Mouse (Mus musculus) embryonic facial prominence, embryonic 15.5 days (tissue): Measurements from ENCODE around the gene Tspan14. TPM values are rescaled to one million over a fixed set of nuclear protein-coding genes. Genes with fewer than 3 reads are reported as not detected.

Source experiments
- ATAC-seq: fragments of 200-750 bp; cut with Nextera tagmentation; 2 replicates; pipeline ENCODE4 v1.8.0; 2017; ENCODE audit warnings: low read depth, moderate TSS enrichment; ENCODE audit not compliant: insufficient number of reproducible peaks, low FRiP score, low TSS enrichment
- H3K27ac ChIP-seq: fragments of 300-500 bp; sonication (generic); replicated peaks from 2 replicates; pipeline ENCODE4 v1.5.1; 2015; ENCODE audit warnings: mild to moderate bottlenecking, inconsistent platforms
- H3K27me3 ChIP-seq: fragments of 300-500 bp; sonication (generic); 2 replicates; pipeline ENCODE4 v1.6.1; 2015; ENCODE audit warnings: inconsistent platforms
- H3K36me3 ChIP-seq: fragments of 300-500 bp; sonication (generic); 2 replicates; pipeline ENCODE4 v1.6.1; 2015; ENCODE audit warnings: mild to moderate bottlenecking, inconsistent platforms
- H3K4me1 ChIP-seq: fragments of 300-500 bp; sonication (generic); 2 replicates; pipeline ENCODE4 v1.6.1; 2015; ENCODE audit warnings: inconsistent platforms
- H3K4me2 ChIP-seq: fragments of 300-500 bp; sonication (generic); replicated peaks from 2 replicates; pipeline ENCODE4 v1.6.1; 2015; ENCODE audit warnings: mild to moderate bottlenecking, inconsistent platforms
- H3K4me3 ChIP-seq: fragments of 300-500 bp; sonication (generic); replicated peaks from 2 replicates; pipeline ENCODE4 v1.5.1; 2015; ENCODE audit warnings: mild to moderate bottlenecking, inconsistent platforms
- H3K9ac ChIP-seq: fragments of 300-500 bp; sonication (generic); 2 replicates; pipeline ENCODE4 v1.6.1; 2015; ENCODE audit warnings: inconsistent platforms
- H3K9me3 ChIP-seq: fragments of 300-500 bp; sonication (generic); replicated peaks from 2 replicates; pipeline ENCODE4 v1.6.1; 2016; ENCODE audit warnings: inconsistent platforms
- WGBS: fragments of 180-500 bp; shearing (Covaris S2); methylation state at CpG from one replicate; pipeline ENCODE4 v1.1.7; 2015; 5-methylcytosine and 5-hydroxymethylcytosine counted together
- polyA plus RNA-seq: library from polyadenylated mRNA; unstranded; fragments of >200 nt; fragmentation: Nextera tagmentation; extraction: Ambion mirVana; gene quantifications from 2 replicates; pipeline ENCODE4 v1.2.1, GENCODE M21; 2015

The Tspan14 gene
- polyA plus RNA-seq, 1 experiment from 2014 or later = 86.6 TPM

DNA sequence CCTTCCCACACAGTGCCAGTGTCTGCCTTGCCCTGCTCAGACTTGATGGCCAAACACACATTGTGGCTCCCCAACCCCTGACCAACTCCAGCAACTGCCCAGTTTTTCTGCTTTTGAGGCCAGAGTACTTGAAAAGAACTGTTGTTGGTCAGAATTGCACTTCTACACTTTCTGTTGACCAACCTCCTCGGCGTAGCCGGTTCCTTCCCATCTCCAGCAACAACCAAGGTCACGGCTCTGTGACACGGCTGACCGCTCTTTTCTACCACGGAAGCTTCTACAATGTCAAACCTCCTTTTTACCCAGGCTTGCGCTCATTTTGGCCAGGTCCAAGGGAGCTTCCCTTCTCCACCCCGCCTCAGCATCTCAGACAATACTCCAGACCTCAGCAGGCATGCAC is 34.4 kb downstream of the Tspan14 start:
- 88% methylated on average over 9 of the region's 9 CpGs for WGBS
- Histone ChIP-seq H3K9ac (no peak overlapping the region), H3K4me3 (no peak overlapping the region), H3K4me1 (peaks cover 43% of the 10 kb centered on the region), H3K9me3 (no peaks in the 10 kb centered on the region), H3K27me3 (no peaks in the 10 kb centered on the region), H3K27ac (peak overlapping the region; percentile 45; the same call in 1 of the 2 replicates), H3K36me3 (no peaks in the 10 kb centered on the region), H3K4me2 (no peak overlapping the region)
- ATAC-seq = no peak

DNA sequence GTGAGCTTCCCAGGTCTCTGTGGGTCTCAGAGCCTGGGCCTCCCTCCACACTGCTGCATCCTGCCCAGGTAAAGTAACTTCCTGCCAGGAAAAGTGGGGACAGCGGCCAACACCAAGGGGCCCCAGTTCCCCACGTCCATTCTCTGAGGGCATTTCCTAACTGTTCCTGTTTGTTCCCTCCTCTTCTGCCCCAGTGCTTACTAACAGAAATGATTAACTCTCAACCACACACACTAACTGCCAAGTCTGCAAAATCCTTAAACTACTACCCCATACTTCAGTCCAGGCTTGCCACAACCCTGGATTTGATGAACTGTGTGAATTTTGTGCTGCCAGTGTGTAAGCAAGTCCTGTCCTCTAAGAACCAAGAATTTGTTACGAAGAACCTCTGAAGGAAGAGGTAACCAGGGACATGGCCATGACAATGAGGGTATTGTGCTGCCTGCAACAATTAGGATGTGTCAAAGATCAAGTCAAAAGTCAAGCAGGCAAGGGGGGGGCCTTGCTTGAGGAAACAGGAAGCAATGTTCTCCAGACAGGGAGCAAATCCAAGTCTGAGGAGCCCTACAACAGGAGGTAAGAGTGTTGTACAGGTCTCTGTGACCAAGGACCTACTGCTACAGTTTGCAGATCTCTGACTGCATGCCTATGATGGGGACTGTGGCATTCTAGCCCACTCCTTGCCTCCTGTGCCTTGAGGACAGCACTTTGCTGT is 35.3 kb downstream of the Tspan14 start:
- 0 out of 2 replicates have a peak, but pooled peaks have one; percentile 35 for ATAC-seq
- H3K9me3 ChIP-seq = no peaks in the 10 kb centered on the region
- no peaks in the 10 kb centered on the region for H3K36me3 ChIP-seq
- peaks cover 43% of the 10 kb centered on the region for H3K4me1 ChIP-seq
- 26% methylated on average over 3 of the region's 3 CpGs for WGBS
- no peak overlapping the region for H3K4me2 ChIP-seq
- H3K9ac ChIP-seq = no peak overlapping the region
- no peaks in the 10 kb centered on the region for H3K27me3 ChIP-seq
- no peak overlapping the region for H3K4me3 ChIP-seq
- H3K27ac ChIP-seq = peak overlapping the region; percentile 45

DNA sequence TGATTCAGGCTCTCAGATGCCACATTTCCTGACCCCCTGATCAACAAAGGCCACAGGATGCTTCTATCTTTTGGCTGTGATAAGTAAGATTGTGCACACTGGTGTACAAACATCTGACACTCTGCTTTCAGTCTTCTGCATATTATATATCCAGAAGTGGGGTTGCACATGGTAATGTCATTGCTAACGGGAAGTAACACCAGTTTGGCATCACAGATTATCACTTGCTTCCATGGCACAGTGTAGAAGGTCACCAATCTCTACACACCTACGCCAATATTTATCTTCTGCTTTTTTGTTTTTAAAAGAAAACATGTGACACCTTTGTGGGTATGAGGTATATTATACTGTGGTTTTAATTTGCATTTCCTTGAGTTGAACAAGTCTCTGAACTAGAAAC is 36.7 kb downstream of the Tspan14 start:
- WGBS = 87% methylated on average over 2 of the region's 2 CpGs

DNA sequence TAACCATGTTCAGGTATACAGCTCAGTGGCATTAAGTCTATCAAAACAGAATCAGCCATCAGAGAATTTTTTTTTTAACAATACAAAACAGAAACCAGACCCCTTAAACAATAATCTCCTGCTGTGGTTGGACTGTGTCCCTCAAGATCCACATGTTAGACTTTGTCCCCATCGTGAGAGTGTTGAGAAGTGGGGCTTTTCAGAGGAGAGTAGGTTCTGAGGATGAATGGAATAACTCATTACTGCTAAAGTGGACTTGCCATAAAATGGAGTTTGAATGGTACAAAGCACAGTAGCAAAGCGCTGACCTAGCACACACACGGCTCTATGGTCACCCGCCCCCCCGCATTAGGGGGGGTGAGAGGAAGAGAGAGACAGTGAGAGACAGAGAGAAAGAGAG is 37.7 kb downstream of the Tspan14 start:
- Histone ChIP-seq H3K27me3 (no peaks in the 10 kb centered on the region), H3K9me3 (no peaks in the 10 kb centered on the region), H3K36me3 (no peaks in the 10 kb centered on the region), H3K4me3 (no peak overlapping the region), H3K4me1 (peaks cover 35% of the 10 kb centered on the region), H3K27ac (no peak overlapping the region), H3K4me2 (no peak overlapping the region), H3K9ac (no peak overlapping the region)
- WGBS = 77% methylated on average over 5 of the region's 5 CpGs
- no peak for ATAC-seq

More for the DNA sequence above, 36.7 kb downstream of the Tspan14 start:
- Histone ChIP-seq H3K4me2 (no peak overlapping the region), H3K27me3 (no peaks in the 10 kb centered on the region), H3K27ac (no peak overlapping the region), H3K9ac (no peak overlapping the region), H3K36me3 (no peaks in the 10 kb centered on the region), H3K9me3 (no peaks in the 10 kb centered on the region), H3K4me1 (peaks cover 33% of the 10 kb centered on the region), H3K4me3 (no peak overlapping the region)
- ATAC-seq = no peak

DNA sequence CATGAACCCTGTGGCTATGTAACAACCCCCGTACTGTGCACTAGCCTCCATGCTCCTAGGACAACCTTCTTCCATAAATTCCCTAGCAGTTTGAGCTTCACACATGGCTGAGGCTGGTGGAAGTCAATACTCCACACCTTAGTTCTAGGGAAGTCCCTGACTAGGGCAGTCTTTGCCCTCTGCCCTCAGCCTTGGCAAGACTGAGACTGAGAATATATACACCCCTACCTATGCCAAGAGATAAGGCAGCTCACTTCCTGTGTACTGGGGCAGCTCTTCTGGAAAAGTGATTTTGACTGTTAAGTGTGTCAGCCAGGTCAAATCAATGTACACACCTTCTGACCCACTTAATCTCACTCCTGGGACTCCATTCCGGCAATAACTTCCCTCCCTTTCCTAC is 39.6 kb downstream of the Tspan14 start:
- Histone ChIP-seq H3K36me3 (no peaks in the 10 kb centered on the region), H3K27ac (no peak overlapping the region), H3K4me1 (peaks cover 29% of the 10 kb centered on the region), H3K4me2 (no peak overlapping the region), H3K9me3 (no peaks in the 10 kb centered on the region), H3K4me3 (no peak overlapping the region), H3K27me3 (no peaks in the 10 kb centered on the region), H3K9ac (no peak overlapping the region)
- 67% methylated on average over 2 of the region's 2 CpGs for WGBS
- ATAC-seq = no peak

DNA sequence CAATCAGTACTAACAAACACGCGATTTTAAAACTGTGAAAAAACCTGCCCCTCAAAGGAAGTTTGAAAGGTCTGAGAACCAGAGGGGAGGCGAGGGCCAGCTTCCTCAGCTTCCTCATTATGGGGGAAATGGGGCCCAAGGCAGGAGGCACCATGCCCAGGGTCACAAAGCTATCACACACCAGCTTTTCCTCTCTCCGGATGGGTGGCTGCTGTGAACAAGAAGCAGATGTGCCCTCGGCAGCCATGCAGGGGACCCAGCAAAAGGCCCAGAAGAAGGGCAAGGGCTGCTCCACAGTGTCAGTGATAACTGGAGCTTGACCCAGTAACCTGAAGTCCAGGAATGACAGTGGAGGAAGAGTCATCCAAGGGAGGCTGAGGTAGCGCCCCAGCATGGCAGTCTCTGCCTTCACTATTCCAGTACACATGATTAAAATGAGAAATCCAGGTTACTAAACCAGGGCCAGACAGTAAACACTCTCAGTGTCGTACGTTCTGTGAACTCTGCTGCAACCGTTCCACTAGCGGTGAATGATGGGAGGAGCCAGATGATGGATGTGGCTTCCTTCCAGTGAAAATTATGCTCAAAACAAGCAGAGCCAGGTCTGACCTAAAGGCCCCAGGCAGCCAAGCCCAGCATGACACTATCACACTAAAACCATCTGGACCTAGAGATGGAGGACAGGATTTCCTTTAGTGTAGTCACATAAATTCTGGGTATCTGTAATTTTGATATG is 42.1 kb downstream of the Tspan14 start:
- no peak for ATAC-seq
- Histone ChIP-seq H3K4me2 (no peak overlapping the region), H3K27ac (no peak overlapping the region), H3K9ac (no peak overlapping the region), H3K27me3 (no peaks in the 10 kb centered on the region), H3K9me3 (no peaks in the 10 kb centered on the region), H3K4me1 (peaks cover 13% of the 10 kb centered on the region), H3K36me3 (no peaks in the 10 kb centered on the region), H3K4me3 (no peak overlapping the region)
- 43% methylated on average over 10 of the region's 10 CpGs for WGBS

DNA sequence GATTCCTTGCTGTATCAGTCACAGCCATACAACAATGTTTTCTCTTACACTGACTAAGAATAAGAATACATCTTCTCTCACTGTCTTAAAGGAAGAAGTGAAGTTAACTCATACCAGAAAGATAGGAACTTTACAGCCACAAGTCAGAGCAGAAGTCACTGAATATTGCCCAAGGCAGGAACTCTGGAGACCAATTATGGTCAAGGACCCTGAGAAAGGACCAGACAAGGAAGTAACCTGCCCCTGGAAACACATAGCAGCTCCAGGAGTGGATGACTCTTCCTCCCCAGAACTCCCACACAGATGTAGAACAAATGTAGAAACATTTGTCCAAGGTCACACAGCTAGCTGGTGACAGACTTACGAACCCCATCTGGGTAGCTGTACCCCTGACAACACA is 45.4 kb downstream of the Tspan14 start:
- no peak overlapping the region for H3K27ac ChIP-seq
- WGBS = 83% methylated on average over 1 of the region's 1 CpGs
- ATAC-seq = no peak
- no peak overlapping the region for H3K4me2 ChIP-seq
- no peak overlapping the region for H3K4me3 ChIP-seq
- no peaks in the 10 kb centered on the region for H3K9me3 ChIP-seq
- peaks cover 6% of the 10 kb centered on the region for H3K36me3 ChIP-seq
- H3K27me3 ChIP-seq = no peaks in the 10 kb centered on the region
- peaks cover 7% of the 10 kb centered on the region; the same call in 1 of the 2 replicates for H3K4me1 ChIP-seq
- H3K9ac ChIP-seq = no peak overlapping the region

DNA sequence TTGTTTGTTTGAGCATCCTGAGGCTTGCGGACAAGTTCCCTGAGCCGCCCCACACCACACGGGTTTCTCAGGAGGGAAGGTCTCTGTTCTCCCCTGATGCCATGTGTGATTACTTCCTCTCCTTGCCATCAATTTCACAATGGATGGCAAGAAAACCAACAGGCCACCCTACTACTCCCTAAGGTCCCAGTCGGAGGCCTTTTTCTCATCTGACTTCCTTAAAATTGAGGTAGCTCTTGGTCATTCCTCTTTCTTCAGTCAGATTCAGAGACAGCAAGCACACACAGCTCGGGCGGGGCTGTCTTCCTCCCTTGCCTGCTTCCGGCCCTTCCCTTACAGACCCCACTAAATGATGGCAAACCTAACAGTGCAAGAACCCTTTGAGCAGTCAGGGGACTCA is 47.1 kb downstream of the Tspan14 start:
- Histone ChIP-seq H3K4me2 (no peak overlapping the region), H3K9me3 (no peaks in the 10 kb centered on the region), H3K27me3 (no peaks in the 10 kb centered on the region), H3K4me3 (no peak overlapping the region), H3K36me3 (peaks cover 20% of the 10 kb centered on the region), H3K4me1 (peaks cover 13% of the 10 kb centered on the region), H3K9ac (no peak overlapping the region), H3K27ac (no peak overlapping the region)
- no peak for ATAC-seq
- WGBS = 88% methylated on average over 7 of the region's 7 CpGs

DNA sequence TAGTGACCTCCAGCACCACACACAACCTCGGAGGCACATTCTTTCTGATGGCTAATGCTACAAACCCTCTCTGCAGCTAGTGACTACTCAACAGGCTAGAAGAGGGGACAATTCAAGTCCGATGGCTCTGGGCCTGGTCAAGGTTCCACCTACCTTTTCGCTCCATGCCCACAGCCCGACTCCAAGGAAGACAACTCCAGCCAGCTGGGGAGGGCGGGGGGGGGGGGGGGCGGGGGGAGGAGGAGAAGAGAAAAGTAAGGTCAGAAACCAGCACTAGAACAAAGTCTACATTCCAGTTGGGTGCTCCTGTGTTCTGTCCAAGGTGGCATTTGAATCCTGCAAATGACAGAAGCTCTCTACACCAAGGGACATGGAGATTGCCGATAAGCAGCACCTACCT is 48.1 kb downstream of the Tspan14 start:
- Histone ChIP-seq H3K36me3 (peaks cover 31% of the 10 kb centered on the region), H3K4me2 (no peak overlapping the region), H3K9me3 (no peaks in the 10 kb centered on the region), H3K4me1 (peaks cover 9% of the 10 kb centered on the region), H3K4me3 (no peak overlapping the region), H3K27me3 (no peaks in the 10 kb centered on the region), H3K9ac (no peak overlapping the region), H3K27ac (no peak overlapping the region)
- WGBS = 79% methylated on average over 5 of the region's 7 CpGs
- no peak for ATAC-seq

DNA sequence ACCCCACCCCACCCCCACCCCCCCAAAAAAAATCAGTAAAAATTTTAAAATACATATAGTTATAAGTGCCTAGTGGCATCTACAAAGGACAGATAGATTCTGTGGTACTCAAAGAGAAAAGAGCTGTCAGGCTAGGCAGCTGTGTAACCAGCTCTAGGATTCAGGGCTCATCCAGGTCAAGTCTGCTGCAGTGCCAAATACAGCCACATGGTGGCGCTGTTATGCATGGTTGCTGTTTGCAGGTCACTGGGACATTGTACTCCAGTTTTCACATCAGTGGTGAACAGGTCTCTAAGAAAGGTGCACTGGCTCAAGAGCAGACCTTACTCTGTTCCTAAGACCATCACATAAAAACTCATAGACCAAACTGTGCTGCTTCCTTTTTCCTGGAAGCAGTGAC is 49.0 kb downstream of the Tspan14 start:
- H3K9ac ChIP-seq = no peak overlapping the region
- H3K27ac ChIP-seq = no peak overlapping the region
- peaks cover 9% of the 10 kb centered on the region for H3K4me1 ChIP-seq
- no peaks in the 10 kb centered on the region for H3K27me3 ChIP-seq
- H3K4me2 ChIP-seq = no peak overlapping the region
- no peak overlapping the region for H3K4me3 ChIP-seq
- WGBS = 0% methylated on average over 1 of the region's 1 CpGs
- no peak for ATAC-seq
- peaks cover 39% of the 10 kb centered on the region for H3K36me3 ChIP-seq
- no peaks in the 10 kb centered on the region for H3K9me3 ChIP-seq

DNA sequence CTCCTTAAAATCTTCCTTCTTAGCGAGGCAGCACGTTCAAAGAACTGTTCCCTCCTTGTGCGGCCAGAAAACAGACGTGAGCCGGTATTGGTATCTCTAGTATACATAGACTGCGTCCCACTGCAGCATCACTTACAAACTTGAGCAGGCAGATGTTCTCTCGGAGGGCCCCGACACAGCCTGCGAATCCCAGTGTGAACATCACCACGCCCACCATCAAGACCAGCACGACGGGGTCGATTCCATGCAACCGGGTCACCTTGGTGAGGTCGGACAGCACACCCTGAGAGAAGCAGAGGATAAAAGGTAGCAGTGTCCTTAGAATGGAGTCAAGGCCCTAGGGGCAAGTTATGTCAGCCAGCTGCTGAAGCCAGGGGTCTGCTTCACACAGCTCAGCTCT is 49.9 kb downstream of the Tspan14 start:
- Histone ChIP-seq H3K9ac (no peak overlapping the region), H3K9me3 (no peaks in the 10 kb centered on the region), H3K4me3 (no peak overlapping the region), H3K4me2 (no peak overlapping the region), H3K4me1 (peaks cover 9% of the 10 kb centered on the region), H3K27me3 (no peaks in the 10 kb centered on the region), H3K27ac (no peak overlapping the region; the same call in 1 of the 2 replicates), H3K36me3 (peaks cover 43% of the 10 kb centered on the region)
- no peak for ATAC-seq
- WGBS = 80% methylated on average over 15 of the region's 15 CpGs
